Mouse (Mus musculus) kidney, postnatal 0 days (tissue): ENCODE data around the gene Slc35e3. TPM values are rescaled to one million over a fixed set of nuclear protein-coding genes. Genes with fewer than 3 reads are reported as not detected.
A peak's percentile ranks its signal among the peaks of the same experiment; 100 is the strongest.

Source experiments
- ATAC-seq: fragments of 200-750 bp; cut with Nextera tagmentation; replicated peaks from 2 replicates; pipeline ENCODE4 v1.8.0; 2017; ENCODE audit warnings: low read depth, moderate number of reproducible peaks, moderate TSS enrichment, moderate library complexity; ENCODE audit not compliant: low FRiP score
- DNase-seq: peaks from one replicate; pipeline ENCODE4 v3.0.0-alpha.2; 2016; ENCODE audit warnings: low spot score
- H3K27ac ChIP-seq: fragments of 300-500 bp; sonication (generic); 2 replicates; pipeline ENCODE4 v1.5.1; 2014; ENCODE audit warnings: mild to moderate bottlenecking
- H3K27me3 ChIP-seq: fragments of 300-500 bp; sonication (generic); 2 replicates; pipeline ENCODE4 v1.6.1; 2014; ENCODE audit warnings: low read length, mixed read lengths; ENCODE audit not compliant: insufficient read depth
- H3K36me3 ChIP-seq: fragments of 300-500 bp; sonication (generic); 2 replicates; pipeline ENCODE4 v1.6.1; 2014; ENCODE audit warnings: low read length, mixed read lengths; ENCODE audit not compliant: insufficient read depth
- H3K4me1 ChIP-seq: fragments of 300-500 bp; sonication (generic); replicated peaks from 2 replicates; pipeline ENCODE4 v1.6.1; 2014; ENCODE audit warnings: antibody characterized with exemption, low read length, mixed read lengths; ENCODE audit not compliant: insufficient read depth
- H3K4me2 ChIP-seq: fragments of 300-500 bp; sonication (generic); 2 replicates; pipeline ENCODE4 v1.6.1; 2014; ENCODE audit warnings: mild to moderate bottlenecking, low read length, moderate library complexity, mixed read lengths
- H3K4me3 ChIP-seq: fragments of 300-500 bp; sonication (generic); replicated peaks from 2 replicates; pipeline ENCODE4 v1.5.1; 2014; ENCODE audit warnings: low read depth, low read length
- H3K9ac ChIP-seq: fragments of 300-500 bp; sonication (generic); 2 replicates; pipeline ENCODE4 v1.6.1; 2014; ENCODE audit warnings: low read depth, low read length
- H3K9me3 ChIP-seq: fragments of 300-500 bp; sonication (generic); replicated peaks from 2 replicates; pipeline ENCODE4 v1.6.1; 2016; ENCODE audit warnings: low read length, inconsistent platforms, mixed read lengths
- CTCF ChIP-seq: IDR thresholded peaks from 2 replicates; pipeline ENCODE4 v1.5.1; 2016; ENCODE audit warnings: antibody characterized with exemption, low read depth, mild to moderate bottlenecking, moderate library complexity
- WGBS: fragments of 180-500 bp; shearing (Covaris S2); extraction: QIAGEN DNeasy Blood & Tissue Kit; methylation state at CpG from one replicate; pipeline ENCODE4 v1.1.7; 2014; 5-methylcytosine and 5-hydroxymethylcytosine counted together
- polyA plus RNA-seq: library from polyadenylated mRNA; unstranded; fragments of >200 nt; fragmentation: Nextera tagmentation; extraction: Ambion mirVana; gene quantifications from 2 replicates; pipeline ENCODE4 v1.2.1, GENCODE M21; 2015

Gene Slc35e3
- polyA plus RNA-seq, 1 experiment from 2014 or later = 13.1 TPM

DNA sequence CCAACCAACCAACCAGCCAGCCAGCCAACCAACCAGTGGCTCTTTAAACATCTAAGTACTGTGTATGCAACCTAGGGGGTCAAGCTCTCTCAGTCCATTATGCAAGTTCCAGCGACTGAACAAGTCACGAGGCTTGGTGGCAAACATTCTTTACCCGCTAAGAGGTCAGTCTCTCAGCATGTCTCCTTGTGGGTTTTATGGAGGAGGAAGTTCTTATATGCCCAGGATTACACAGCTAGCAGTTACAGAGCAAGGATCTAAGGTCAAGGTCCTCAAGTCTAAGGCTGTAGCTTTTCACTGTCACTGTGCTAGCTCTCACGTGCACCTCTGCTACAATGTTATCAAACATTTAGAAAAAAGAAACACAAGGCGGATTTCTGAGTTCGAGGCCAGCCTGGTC lies 18.4 kb upstream of the Slc35e3 start:
- H3K9ac ChIP-seq = no peak overlapping the region
- no peak for TF ChIP-seq CTCF
- no peaks in the 10 kb centered on the region for H3K27me3 ChIP-seq
- peak; percentile 8 for DNase-seq
- ATAC-seq = 0 out of 2 replicates have a peak, but pooled peaks have one; percentile 25
- no peak overlapping the region for H3K4me3 ChIP-seq
- peaks cover 61% of the 10 kb centered on the region for H3K36me3 ChIP-seq
- H3K4me1 ChIP-seq = no peaks in the 10 kb centered on the region
- no peak overlapping the region for H3K27ac ChIP-seq
- H3K4me2 ChIP-seq = no peak overlapping the region
- H3K9me3 ChIP-seq = no peaks in the 10 kb centered on the region
- 86% methylated on average over 6 of the region's 6 CpGs for WGBS

DNA sequence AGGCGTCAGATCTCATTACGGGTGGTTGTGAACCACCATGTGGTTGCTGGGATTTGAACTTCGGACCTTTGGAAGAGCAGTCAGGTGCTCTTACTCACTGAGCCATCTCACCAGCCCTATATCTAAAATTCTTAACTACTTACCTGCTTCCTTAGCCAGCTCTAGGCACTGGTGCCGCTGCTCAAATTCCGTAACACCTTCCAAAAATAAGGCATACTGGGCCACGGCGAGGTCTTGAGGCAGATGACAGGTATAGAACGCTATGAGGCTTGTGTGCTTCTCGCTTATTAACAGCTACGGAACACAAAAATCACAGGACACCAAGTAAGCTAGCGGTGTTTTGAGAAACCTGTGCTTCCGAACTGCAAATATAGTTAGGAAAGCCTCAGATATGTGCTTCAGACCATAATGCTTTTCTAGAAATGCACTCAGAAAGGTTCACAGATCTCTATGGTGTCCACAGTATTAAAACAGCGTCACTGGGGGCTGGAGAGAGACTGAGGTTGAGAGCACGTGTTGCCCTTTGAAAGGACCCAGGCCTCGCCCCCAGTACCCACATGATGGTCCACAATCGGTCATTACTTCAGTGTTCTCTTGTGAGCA lies 17.5 kb upstream of the Slc35e3 start:
- DNase-seq = no peak
- no peak for TF ChIP-seq CTCF
- no peaks in the 10 kb centered on the region for H3K4me1 ChIP-seq
- H3K36me3 ChIP-seq = peaks cover 70% of the 10 kb centered on the region
- H3K9me3 ChIP-seq = no peaks in the 10 kb centered on the region
- H3K9ac ChIP-seq = no peak overlapping the region
- no peak overlapping the region for H3K4me3 ChIP-seq
- no peak for ATAC-seq
- no peak overlapping the region for H3K4me2 ChIP-seq
- no peak overlapping the region for H3K27ac ChIP-seq
- no peaks in the 10 kb centered on the region for H3K27me3 ChIP-seq
- WGBS = 96% methylated on average over 16 of the region's 16 CpGs

DNA sequence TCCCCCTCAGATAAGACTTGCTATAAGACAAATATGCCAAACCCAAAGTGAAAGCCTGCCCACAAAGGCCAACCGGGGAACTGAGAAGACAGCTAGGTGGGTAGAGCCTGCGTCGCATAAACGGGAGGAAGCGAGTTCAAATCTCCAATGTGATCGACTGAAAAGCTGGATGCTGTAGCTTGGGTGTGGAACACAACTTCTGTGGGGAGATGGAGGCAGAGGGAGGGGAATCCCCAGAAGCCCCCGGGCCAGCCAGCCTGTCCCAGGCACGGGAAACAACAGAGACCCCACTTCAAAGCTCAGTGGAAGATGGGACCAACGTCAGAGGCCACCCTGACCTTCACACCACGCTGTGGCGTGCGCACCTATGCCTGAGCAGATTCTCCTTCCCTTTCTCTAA lies 16.8 kb upstream of the Slc35e3 start:
- no peak overlapping the region for H3K4me3 ChIP-seq
- no peaks in the 10 kb centered on the region for H3K9me3 ChIP-seq
- H3K4me1 ChIP-seq = no peaks in the 10 kb centered on the region
- no peak overlapping the region for H3K9ac ChIP-seq
- no peak for ATAC-seq
- TF ChIP-seq CTCF = no peak
- H3K36me3 ChIP-seq = peaks cover 73% of the 10 kb centered on the region
- no peak for DNase-seq
- H3K27ac ChIP-seq = no peak overlapping the region
- no peak overlapping the region for H3K4me2 ChIP-seq
- H3K27me3 ChIP-seq = no peaks in the 10 kb centered on the region
- WGBS = 97% methylated on average over 12 of the region's 12 CpGs

DNA sequence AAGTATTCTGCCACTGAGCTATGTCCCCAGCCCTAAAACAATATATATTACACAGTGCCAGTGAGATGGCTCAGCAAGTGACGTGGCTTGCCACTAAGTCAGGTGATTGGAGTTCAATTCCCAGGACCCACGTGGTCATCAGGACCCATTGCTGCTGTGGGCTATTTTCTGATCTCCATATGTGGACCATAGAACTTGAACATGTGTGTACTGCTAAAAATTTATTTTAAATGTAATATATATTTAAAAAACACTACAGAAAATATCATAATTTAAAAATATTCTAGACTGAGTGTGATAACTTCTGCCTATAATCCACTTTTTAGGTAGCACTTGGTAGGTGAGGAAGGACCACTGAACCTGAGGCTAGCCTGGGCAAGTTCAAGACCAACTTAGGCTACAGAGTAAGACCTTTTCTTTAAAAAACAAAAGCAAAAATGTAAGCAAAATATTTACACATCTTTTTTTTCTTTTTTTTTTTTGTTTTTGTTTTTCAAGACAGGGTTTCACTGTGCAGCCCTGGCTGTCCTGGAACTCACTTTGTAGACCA lies 16.2 kb upstream of the Slc35e3 start:
- no peak for TF ChIP-seq CTCF

DNA sequence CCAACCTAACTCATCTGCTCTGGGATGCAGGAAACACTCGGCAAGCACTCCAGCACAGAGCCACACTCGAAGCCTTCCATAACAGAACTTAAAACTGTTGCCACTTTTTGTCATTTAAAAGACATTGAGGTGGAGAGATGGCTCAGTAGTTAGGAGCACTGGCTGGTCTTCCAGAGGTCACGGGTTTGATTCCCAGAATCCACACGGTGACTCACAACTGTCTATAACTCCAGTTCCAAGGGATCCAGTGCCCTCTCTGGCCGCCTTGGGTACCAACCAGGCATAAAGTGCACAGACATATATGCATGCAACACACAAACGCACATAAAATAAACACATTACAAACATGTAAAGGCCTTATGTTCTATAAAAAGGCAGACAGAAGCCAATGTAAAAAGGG lies 15.4 kb upstream of the Slc35e3 start:
- WGBS = 96% methylated on average over 6 of the region's 6 CpGs
- Histone ChIP-seq H3K9ac (no peak overlapping the region), H3K9me3 (no peaks in the 10 kb centered on the region), H3K27me3 (no peaks in the 10 kb centered on the region), H3K27ac (no peak overlapping the region), H3K4me2 (no peak overlapping the region), H3K4me1 (no peaks in the 10 kb centered on the region), H3K4me3 (no peak overlapping the region), H3K36me3 (peaks cover 78% of the 10 kb centered on the region)
- TF ChIP-seq CTCF = no peak
- ATAC-seq = no peak
- no peak for DNase-seq

More for the DNA sequence above, 16.2 kb upstream of the Slc35e3 start:
- WGBS = 92% methylated on average over 2 of the region's 2 CpGs
- no peak for DNase-seq
- H3K36me3 ChIP-seq = peaks cover 75% of the 10 kb centered on the region
- H3K4me1 ChIP-seq = no peaks in the 10 kb centered on the region
- no peak for ATAC-seq
- no peak overlapping the region for H3K27ac ChIP-seq
- H3K4me3 ChIP-seq = no peak overlapping the region
- H3K9ac ChIP-seq = no peak overlapping the region
- no peak overlapping the region for H3K4me2 ChIP-seq
- H3K27me3 ChIP-seq = no peaks in the 10 kb centered on the region
- H3K9me3 ChIP-seq = no peaks in the 10 kb centered on the region

DNA sequence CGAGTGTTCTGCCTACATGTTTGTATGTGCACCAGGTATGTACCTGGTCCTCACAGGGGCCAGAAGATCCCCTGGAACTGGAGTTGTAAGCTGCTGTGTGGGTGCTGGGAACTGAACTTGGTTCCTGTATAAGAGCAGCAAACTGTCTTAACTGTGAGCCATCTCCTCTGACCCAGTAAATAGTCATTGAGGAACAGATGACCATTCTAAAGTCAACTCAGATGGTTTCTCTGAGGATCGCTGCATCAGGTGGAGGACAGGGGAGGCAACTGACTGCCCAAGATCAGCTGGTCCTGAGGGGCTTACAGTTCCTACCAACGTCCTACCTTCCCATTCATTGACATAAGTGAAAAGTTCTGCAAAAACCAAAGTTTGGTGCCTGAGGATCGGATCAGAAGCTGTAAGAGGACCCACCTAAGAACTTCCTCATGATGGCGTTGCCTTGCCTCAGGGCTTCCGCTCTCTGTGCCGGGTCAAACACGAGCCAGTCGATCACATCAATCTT lies 14.7 kb upstream of the Slc35e3 start:
- H3K4me3 ChIP-seq = no peak overlapping the region
- no peaks in the 10 kb centered on the region for H3K9me3 ChIP-seq
- H3K36me3 ChIP-seq = peaks cover 74% of the 10 kb centered on the region
- no peak for DNase-seq
- H3K27me3 ChIP-seq = no peaks in the 10 kb centered on the region
- no peak overlapping the region for H3K9ac ChIP-seq
- no peak overlapping the region for H3K27ac ChIP-seq
- no peaks in the 10 kb centered on the region for H3K4me1 ChIP-seq
- TF ChIP-seq CTCF = no peak
- no peak overlapping the region for H3K4me2 ChIP-seq
- WGBS = 89% methylated on average over 9 of the region's 9 CpGs
- ATAC-seq = no peak
